Mouse (Mus musculus) E14TG2a.4 (cell line): ENCODE results near the gene Ms4a14.
"Not testable (repeated sequence)": the region's sequence is repeated elsewhere in the genome, so short reads cannot be mapped to it uniquely, and the experiment has no call there.

ENCODE experiments used
- H3K27me3 ChIP-seq: 2 replicates; pipeline ENCODE4 v1.6.1; 2014; ENCODE audit warnings: low read length, control low read depth; ENCODE audit not compliant: insufficient read depth
- H3K36me3 ChIP-seq: 2 replicates; pipeline ENCODE4 v1.6.1; 2014; ENCODE audit warnings: low read length, control low read depth; ENCODE audit not compliant: insufficient read depth
- H3K4me1 ChIP-seq: replicated peaks from 2 replicates; pipeline ENCODE4 v1.6.1; 2014; ENCODE audit warnings: low read depth, low read length, control low read depth
- H3K4me3 ChIP-seq: replicated peaks from 2 replicates; pipeline ENCODE4 v1.5.1; 2014; ENCODE audit warnings: mild to moderate bottlenecking, low read length
- H3K9me3 ChIP-seq: 2 replicates; pipeline ENCODE4 v1.6.1; 2014; ENCODE audit warnings: low read length, control low read depth
- CTCF ChIP-seq: conservative IDR thresholded peaks from 2 replicates; pipeline ENCODE4 v1.5.1; 2014; ENCODE audit warnings: low read length
- NANOG ChIP-seq: IDR thresholded peaks from 2 replicates; pipeline ENCODE4 v1.6.1; 2014; ENCODE audit warnings: borderline replicate concordance, low read length, mixed read lengths
- POU5F1 ChIP-seq: IDR thresholded peaks from 2 replicates; pipeline ENCODE4 v1.6.1; 2014; ENCODE audit warnings: low read length, borderline replicate concordance

Ms4a14 gene

DNA sequence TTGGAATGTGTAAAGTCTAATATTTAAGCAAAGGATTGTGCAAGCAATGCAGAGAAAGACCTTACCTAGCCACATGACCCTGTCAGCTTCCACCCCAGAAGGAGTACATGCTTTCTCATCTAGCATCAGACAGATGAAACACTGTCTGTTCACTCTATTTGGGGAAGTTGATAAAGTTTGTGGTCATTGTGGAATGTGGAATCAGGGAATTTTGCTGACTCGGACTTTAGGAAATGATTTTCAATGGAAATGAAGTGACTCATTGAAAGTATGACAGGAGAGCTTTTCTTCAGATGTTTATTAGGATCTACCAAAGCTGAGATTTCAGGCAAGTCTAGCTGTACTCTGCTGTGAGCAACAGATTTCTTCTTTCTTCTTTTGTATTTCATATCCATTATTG is 6.9 kb upstream of the Ms4a14 start:
- H3K27me3 ChIP-seq: no peaks in the 10 kb centered on the region
- no peak for TF ChIP-seq POU5F1
- no peak for TF ChIP-seq CTCF
- no peak for TF ChIP-seq NANOG
- no peak overlapping the region for H3K4me3 ChIP-seq
- H3K36me3 ChIP-seq: no peaks in the 10 kb centered on the region
- peaks cover 45% of the 10 kb centered on the region for H3K4me1 ChIP-seq
- peaks cover 4% of the 10 kb centered on the region for H3K9me3 ChIP-seq

DNA sequence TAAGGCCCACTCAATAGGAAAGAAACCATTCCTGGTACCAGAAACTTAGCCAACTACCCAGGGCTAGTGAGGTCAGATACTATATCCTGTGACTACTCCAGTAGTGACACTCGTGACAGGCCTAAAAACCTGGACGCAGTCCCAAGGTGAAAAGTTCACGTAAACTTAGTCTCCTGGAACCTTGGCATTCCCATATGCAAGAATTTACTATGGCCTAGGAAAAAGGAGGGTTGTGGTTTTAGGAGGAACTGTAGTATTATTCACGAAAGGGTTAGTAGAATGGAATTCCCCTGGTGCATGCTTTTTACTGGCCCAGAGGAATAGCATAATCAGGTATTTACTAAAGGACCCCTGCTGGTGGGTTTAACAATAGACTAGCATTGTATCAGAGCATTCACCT is 2.5 kb upstream of the Ms4a14 start:
- H3K9me3 ChIP-seq: peaks cover 4% of the 10 kb centered on the region
- H3K4me1 ChIP-seq: peaks cover 14% of the 10 kb centered on the region
- TF ChIP-seq NANOG: no peak
- no peak for TF ChIP-seq CTCF
- no peak for TF ChIP-seq POU5F1
- no peak overlapping the region for H3K4me3 ChIP-seq
- no peaks in the 10 kb centered on the region for H3K36me3 ChIP-seq
- H3K27me3 ChIP-seq: no peaks in the 10 kb centered on the region

DNA sequence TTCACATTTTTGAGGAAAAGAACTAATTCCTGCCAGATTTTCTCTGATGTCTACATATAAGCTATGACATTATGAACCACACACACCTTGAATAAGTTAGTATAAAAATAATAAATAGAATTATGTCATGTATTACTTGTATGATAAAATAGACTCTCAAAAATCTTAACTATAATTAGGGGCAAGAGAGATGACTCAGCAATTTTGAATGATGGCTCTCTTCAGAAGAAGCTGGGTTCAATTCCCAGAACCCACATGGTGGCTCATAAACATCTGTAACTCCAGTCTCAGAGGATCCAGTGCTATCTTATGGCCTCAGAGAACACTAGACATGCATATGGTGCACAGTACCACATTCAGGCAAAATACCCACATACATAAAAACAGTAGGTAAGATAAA is 5.4 kb downstream of the Ms4a14 start:
- no peaks in the 10 kb centered on the region for H3K27me3 ChIP-seq
- peaks cover 39% of the 10 kb centered on the region for H3K4me1 ChIP-seq
- H3K9me3 ChIP-seq: no peaks in the 10 kb centered on the region
- H3K36me3 ChIP-seq: no peaks in the 10 kb centered on the region
- H3K4me3 ChIP-seq: no peak overlapping the region
- TF ChIP-seq POU5F1 (no peak), NANOG (no peak), CTCF (no peak)

DNA sequence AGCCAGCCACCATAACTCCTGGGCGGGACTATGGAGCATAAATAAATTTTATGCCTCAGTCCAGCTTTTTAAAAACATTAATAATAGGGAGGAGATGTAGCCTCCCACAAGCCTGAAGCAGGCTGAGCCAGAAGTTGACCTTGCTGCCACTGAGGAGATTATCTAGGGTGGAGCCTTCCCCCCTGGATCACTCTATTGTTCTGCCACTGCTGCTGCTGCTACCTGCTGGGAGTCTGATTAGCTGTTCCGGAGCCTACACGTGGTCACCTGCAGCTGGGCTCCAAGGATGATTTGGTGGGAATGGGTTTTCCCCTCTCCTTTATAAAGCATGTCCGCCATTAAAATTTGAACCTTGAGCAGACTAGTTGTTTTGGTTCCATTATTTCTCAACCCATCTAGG is 14.7 kb downstream of the Ms4a14 start:
- H3K27me3 ChIP-seq: not testable (repeated sequence)
- peaks cover 31% of the 10 kb centered on the region for H3K4me1 ChIP-seq
- TF ChIP-seq NANOG: peak; percentile 99
- H3K4me3 ChIP-seq: peak overlapping the region; percentile 55
- H3K36me3 ChIP-seq: peaks cover 37% of the 10 kb centered on the region
- H3K9me3 ChIP-seq: peaks cover 19% of the 10 kb centered on the region

DNA sequence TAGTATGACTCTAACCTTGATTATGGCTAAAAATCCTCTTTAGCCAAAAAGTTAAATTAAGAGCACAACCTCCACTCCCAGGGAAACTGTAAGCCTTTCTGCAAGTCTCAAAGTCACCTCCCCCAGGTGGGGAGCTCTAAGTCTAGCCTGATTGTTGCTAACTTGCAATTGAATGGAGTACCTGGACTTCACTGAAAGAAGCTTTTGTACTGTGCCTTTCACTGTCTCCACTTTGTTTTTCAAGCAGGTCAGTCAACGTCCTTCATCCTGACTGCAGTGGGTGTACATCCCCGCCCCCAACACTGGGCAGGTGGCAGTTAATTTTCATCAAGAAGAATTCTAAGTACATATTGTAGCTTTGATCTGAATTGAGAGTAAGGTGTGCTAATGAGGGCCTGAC is 15.3 kb downstream of the Ms4a14 start:
- Histone ChIP-seq H3K4me3 (peak overlapping the region; percentile 55), H3K4me1 (peaks cover 33% of the 10 kb centered on the region), H3K36me3 (peaks cover 37% of the 10 kb centered on the region), H3K9me3 (peaks cover 19% of the 10 kb centered on the region), H3K27me3 (no peaks in the 10 kb centered on the region)
- TF ChIP-seq CTCF (no peak), NANOG (peak; percentile 98), POU5F1 (peak; percentile 49; the same call in 1 of the 2 replicates)

DNA sequence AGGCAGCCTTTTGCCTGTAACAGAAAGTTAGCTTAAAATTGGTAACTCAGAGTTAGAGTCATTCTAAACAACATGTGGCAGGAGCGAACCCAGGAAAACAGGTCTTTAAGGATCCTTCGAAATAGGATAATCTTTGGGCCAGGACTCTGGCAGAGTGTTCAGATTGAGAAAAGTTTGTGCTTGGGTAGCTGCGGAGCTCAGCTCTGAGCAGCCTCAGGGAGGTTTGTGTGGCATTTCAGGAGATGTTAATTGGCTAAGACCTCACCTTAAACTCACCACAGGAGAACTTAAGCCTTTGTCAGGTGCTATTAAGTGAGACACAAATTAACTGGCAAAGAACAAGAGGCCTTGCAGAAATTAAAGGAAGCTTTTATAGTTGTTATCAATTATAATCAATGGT is 20.6 kb downstream of the Ms4a14 start:
- peak overlapping the region; percentile 83 for H3K4me3 ChIP-seq
- H3K9me3 ChIP-seq, H3K36me3 ChIP-seq, H3K27me3 ChIP-seq: not testable (repeated sequence)
- peaks cover 19% of the 10 kb centered on the region for H3K4me1 ChIP-seq

DNA sequence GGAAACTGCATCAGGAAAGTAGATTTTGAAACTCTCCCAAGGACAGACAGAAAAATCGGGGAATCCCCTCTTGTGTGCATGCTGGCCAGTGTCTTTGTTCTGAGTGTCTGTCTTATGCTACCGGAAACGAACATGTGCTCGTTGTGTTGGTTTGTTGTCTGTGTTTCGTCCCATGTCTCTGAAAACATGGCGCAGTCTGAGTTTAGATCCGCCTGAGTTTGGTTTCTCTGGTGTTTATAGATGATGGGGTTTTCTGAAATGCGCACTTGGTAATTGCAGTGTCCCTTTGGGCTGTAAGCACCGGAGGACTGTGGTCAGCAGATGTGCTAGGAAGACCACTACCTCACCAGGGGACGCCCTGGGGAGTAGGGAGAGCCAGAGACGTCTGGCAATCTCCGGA is 21.3 kb downstream of the Ms4a14 start:
- H3K4me1 ChIP-seq: peaks cover 13% of the 10 kb centered on the region
- H3K4me3 ChIP-seq: peak overlapping the region; percentile 83
- H3K36me3 ChIP-seq: no peaks in the 10 kb centered on the region
- H3K9me3 ChIP-seq: no peaks in the 10 kb centered on the region
- TF ChIP-seq CTCF (no peak), NANOG (no peak), POU5F1 (no peak)
- no peaks in the 10 kb centered on the region for H3K27me3 ChIP-seq

DNA sequence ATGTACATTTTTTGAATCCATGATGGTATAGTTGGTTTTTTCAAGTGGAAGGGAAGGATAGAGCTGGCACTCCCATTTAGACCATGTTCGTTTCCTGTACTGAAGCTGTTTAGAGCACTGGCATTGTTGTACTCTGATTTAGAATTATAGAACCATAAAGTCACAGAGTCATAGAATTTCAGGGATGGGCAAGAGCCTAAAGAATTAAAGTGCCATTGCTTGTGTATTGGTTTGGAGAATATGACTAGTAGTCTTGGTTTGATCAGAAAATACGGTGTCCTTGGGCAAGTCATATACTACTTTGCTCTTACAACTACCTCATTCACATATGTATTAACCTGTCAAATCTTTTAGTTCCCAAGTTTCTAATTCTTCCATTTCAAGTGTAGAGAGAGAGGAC is 30.5 kb downstream of the Ms4a14 start, which contains the start of gene Ms4a5:
Gene Ms4a5 (minus strand): TSS at position 101 of the 400 bp plus-strand sequence.
- no peak within 1 kb of the TSS for H3K4me3 ChIP-seq
- H3K4me1 ChIP-seq: peaks cover 12% of the 10 kb centered on the region
- no peak for TF ChIP-seq NANOG
- no peak for TF ChIP-seq CTCF
- no peak for TF ChIP-seq POU5F1
- no peaks in the 10 kb centered on the region for H3K36me3 ChIP-seq
- no peaks in the 10 kb centered on the region for H3K27me3 ChIP-seq
- H3K9me3 ChIP-seq: peaks cover 13% of the 10 kb centered on the region; the same call in 1 of the 2 replicates

DNA sequence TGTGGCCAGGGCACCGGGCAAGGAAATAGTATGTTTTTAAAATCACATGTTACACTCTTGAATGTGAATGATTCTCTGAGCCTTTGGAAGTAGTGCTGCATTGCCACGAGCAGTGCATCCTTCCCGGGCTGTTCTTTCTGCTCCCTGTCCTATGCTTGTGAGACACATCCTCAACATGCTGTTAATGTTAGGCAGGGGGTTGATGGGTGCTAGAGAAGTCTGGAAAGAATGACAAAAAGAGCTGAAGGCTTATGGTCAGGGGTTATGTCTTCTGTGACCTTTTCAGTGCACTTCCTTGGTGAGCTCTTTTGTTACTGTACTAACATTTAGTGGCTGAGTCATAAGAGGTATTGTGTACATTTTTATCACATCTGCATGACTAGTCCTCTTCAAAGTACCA is 34.0 kb downstream of the Ms4a14 start:
- H3K36me3 ChIP-seq: no peaks in the 10 kb centered on the region
- H3K27me3 ChIP-seq: no peaks in the 10 kb centered on the region
- peaks cover 4% of the 10 kb centered on the region; the same call in 1 of the 2 replicates for H3K9me3 ChIP-seq
- H3K4me3 ChIP-seq: no peak overlapping the region
- H3K4me1 ChIP-seq: peaks cover 12% of the 10 kb centered on the region
- TF ChIP-seq CTCF: no peak
- TF ChIP-seq NANOG: peak; percentile 81

DNA sequence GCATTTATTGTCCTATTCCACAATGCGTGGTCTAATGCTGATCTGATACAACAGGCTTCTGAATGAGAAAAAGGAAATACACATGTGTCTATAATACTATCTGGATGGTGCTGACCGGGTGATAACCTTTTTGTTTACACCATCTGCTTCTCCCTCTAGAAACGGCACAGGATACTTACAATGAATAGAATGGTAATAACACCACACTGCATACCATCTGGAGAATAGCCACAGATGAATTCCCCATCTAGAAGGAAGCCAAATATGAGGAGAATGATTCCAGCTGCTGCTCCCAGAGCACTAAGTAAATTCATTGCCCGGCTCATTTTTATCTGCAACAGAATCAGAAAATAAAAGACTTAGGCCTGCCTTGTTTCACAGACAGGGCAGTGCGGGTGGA is 37.8 kb downstream of the Ms4a14 start:
- no peaks in the 10 kb centered on the region for H3K9me3 ChIP-seq
- no peak overlapping the region for H3K4me3 ChIP-seq
- H3K4me1 ChIP-seq: peaks cover 12% of the 10 kb centered on the region
- TF ChIP-seq NANOG (no peak), CTCF (no peak), POU5F1 (no peak)
- no peaks in the 10 kb centered on the region for H3K27me3 ChIP-seq
- no peaks in the 10 kb centered on the region for H3K36me3 ChIP-seq
